Mouse (Mus musculus): ENCODE measurements around the gene Ssh3.

- TF ChIP-seq CTCF (IDR thresholded peaks at IDR 0.05; ENCODE audit: low read depth) (no peak), EP300 (IDR thresholded peaks at IDR 0.05; ENCODE audit: low read depth) (no peak)
Measured at GRCm38 (mm10) chr19:4257897-4258252, 11.1 kb downstream of the Ssh3 start.

Measured in heart, postnatal 0 days (tissue).